Mouse (Mus musculus) natural killer cell, adult 2 months (primary cell): ENCODE data around the gene Dusp7.

Experiments
- DNase-seq, 2 experiments: peaks; one replicate each; pipeline ENCODE4 v3.0.0; 2022; ENCODE audit warnings: low spot score in 2 of 2

Dusp7 gene

DNA sequence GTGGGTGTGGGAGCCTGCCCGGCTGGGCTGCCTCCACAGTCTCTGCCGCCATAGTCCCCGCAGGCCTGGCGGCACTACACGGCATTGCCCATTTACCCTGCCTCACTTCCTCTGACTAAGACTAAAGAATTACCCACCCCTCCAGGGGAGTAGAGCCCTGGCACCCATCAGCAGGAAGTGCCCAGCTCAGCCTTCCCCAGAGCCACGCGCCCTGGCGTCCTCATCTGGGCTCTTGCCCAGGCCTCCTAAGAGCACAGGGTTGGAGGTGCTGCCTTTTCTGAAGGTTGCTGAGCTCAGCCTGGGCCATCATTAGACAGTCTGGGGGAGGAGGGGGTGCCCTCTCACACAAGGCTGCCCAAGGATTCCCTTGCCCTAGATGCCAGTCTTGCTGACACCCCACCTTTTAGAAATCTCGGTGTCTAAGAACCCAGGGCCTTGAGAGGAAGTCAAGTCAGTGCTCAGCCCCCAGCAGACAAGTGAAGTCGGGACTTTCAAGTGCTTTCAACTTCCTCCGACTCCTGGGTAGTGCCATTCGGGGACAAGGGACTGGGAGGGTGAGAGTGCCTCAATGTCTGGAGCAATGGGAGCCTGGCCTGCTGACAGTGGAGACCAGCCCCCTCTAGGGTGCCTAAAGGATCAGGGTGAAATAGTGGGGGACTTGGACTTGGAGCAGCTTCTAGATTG, 17.9 kb downstream of the Dusp7 start:
- DNase-seq, result peak; percentile 20 to 23

DNA sequence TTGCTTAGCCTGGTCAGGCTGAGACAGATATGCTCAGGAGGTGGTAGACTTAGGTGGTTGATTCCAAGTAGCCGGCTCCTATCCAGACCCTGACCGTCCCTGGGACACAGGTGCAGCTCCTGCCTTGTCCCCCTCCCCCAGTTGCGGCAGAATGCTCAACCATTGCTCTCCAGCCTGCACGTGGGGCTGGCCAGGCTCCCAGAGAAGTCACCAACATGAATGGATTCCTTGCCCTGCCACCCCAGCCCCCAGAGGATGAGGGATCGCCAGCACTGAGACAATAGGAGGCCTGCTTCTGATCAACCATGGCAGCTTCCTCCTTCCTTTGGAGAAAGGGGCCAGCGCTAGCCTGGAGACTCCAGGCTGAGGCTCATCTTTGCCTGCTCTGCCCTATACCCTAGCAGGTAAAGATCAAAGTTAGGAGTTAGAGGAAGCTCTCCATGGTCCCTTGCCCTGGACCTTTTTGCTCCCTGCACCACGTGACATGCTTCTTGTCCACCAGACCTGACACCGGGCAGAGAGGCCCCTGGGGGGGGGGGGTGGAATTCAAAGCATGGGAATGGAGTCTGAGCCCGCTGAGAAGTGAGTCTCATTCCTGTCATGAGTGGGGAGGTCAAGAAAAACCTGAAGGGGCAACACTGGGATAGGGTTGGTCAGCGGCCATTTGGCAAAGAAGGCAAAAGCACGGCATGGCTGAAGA, 24.5 kb downstream of the Dusp7 start:
- DNase-seq, result no peak

DNA sequence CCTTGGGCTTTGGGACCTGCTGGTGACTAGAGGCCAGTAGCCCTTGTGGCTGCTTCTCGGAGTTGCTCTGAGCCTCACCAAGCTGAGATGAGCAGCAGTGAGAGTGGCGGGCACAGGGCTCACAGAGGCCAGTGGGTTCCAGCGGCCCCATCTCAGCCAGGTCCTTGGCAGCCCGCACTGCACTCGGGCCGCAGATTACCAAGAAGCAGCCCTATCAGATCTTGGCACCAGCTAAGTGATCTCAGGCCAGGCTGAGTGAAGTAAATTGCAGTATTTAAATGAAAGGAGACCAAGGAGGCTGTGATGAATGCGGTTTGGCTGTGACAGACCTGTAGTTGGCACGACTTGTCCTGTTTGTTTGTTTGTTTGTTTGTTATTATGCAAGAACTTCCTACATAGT, 25.1 kb downstream of the Dusp7 start:
- no peak for DNase-seq

DNA sequence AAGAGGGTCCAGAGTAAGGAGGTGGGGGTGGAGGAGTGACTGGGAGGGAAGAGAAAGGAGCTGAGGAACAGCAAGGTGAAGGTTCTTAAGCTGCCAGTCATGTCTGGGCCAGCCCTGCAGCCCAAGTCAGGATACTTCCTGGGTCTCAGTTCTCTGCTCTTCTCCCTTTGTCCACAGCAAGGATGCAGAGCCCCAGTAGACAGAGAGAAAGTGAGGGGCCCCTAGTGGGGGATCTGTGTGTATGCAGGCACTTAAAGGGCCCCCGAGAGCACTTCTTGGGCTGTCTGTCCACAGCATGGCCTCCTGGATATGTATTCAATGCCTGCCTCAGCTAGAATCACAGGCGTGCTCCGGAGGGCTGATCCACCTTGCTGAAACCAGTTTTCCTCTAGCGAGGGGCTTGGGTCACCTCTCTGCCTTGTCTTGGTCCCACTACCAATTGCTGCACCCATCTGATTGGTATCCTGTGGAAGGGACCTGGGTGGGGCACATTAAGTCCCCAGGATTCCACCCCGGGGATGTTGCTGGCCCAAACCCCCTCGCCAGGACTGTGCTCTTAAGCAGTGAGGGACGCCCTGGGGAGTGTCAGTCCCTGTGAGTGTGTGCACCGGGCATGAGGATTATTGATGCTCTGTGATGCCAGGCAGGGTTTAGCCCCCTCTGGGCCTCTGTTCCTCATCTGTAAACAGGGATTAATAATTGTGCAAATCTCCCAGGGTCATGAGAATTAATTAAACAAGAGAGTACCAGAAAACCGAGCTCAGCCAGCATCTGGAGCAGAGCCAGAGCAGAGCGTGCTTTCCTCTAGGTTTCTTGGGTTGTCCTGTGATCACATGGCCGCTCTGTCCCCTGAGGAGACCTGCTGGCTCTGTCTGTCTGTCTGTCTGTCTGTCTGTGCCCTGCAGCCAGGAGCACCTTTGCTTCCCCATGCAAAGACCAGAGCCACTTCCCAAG, 26.5 kb downstream of the Dusp7 start:
- DNase-seq, result peak in 1 of 2 experiments; percentile 24

DNA sequence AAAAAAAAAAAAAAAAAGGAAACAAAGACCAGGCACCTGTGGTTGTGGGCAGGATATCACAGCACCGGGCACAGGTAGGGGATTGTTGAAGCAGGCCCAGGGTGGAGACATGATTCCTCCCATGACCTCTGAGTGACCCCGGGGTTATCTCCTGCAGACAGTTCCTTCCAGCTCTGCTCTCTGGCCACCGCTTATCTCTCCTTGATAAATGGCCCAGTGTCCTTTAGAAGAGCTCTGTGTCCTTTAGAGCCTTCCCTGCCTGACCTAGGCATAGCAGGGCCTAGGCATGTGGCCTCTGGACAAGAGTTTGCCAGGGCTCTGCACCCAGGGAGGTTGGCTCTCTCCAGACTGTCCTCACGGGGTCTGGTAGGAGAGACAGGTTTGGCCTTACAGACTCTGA, 29.3 kb downstream of the Dusp7 start:
- no peak for DNase-seq

DNA sequence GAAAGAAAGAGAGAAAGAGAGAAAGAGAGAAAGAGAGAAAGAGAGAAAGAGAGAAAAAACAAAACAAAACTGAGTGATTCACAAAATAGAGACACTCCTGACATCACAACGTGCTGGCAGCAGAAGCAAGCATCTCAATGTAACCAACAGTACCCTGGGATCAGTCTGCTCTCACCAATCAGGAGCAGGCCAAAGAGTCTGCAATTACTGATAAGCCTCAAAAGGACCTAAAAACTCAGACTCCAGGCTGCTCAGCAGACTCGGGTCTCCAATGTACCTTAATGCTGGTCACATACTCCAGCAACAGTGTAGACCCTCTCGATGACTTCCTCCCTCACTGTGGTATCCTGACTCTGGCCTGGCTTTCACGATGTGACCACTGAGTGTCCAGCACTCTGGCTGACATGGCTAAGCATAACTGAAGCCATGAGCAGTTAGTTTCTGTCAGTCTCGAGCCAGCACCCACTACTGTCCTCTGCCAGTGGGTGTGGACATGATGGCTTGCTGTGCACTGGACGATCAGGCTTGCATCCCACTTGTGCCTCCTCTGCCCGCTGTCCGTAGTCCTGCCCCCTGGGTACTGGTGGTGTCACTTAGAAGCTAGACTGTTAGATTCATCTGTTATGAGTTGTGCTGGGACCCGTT, 30.4 kb downstream of the Dusp7 start:
- DNase-seq, result no peak

DNA sequence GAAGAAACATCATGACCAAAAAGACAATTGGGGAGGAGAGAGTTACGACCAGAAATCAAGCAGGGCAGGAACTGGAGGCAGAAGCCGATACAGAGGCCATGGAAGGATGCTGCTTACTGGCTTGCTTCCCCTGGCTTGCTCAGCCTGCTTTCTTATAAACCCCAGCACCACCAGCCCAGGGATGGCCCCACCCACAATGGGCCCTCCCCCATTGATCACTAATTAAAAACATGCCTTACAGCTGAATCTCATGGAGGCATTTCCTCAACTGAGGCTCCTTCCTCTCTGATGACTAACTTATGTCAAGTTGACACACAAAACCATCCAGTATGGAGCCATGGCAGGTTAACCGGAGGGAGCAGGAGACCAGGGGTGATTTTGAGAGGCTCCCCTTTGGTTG, 31.4 kb downstream of the Dusp7 start:
- no peak for DNase-seq

DNA sequence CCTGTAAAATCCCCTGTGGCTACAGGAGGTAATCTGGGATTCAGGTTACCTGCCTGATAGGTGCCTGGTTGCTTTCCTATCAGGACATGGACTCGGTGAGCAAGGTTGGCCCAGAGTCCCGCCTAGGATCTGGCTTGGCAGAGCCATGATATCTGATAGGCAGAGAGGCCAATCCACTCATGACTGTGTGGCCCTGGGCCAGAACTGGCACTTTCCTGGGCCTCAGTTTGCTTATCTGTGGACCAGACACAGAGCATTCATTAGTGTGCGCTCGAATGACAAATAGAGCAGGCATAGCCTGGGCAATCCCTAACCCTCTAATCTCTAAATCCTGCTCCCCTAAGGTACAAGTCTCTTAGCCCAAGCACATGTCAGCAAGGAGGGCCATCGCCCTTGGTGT, 33.7 kb downstream of the Dusp7 start:
- DNase-seq, result no peak

DNA sequence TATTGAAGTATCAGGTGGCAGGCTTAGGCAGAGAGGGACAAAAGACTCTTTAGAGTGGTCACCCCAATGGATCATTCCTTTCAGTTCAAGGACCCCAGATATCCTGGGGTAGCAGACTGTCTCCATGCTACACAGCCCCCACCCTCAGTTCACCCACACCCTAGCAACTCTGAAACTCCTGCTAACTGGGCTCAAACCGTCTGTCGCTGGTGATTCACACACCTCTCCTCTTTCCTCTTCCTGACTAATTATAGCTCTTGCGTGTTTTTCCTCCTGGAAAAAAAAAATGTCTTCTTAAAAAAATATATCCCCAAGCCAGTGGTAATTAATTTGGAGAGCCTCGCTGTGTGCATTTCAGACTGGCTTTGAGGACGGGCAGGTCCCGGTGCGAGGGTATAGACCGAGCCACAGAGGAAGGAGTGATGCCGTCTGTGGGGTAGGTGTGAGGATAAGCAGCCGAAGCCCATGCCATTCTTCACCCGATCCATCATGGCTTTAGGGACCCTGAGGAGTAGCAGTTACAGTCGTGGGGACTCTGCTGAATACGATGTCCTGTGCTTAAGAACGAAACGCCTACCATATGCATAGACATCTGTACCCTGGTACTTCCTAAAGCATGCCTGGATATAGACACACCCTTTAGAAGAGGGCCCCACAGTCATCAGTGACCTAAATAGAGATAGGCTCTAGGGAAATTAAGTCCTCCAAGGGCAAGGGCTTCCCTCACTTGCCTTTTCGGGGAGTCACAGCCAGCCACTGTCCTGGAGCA, 34.4 kb downstream of the Dusp7 start:
- no peak for DNase-seq

DNA sequence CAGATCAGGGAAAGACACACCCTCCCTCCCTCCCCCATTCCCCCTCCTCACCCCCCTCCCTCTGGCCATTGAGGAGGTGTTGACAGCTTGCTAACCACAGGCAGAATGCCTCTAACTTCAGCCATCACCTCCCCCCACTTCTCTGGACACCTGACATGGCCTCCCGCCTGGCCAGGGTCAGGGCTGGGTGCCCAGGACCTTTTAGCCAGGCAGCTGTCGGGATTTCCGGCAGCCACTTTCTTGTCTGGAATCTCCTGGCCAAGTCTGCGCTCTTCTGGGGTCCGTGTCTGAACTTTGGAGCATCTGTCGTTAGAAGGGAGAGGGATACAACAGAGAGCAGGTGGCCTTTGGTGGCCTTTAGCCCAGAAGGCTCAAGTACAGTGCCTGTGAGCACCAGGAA, 36.8 kb downstream of the Dusp7 start:
- no peak for DNase-seq

DNA sequence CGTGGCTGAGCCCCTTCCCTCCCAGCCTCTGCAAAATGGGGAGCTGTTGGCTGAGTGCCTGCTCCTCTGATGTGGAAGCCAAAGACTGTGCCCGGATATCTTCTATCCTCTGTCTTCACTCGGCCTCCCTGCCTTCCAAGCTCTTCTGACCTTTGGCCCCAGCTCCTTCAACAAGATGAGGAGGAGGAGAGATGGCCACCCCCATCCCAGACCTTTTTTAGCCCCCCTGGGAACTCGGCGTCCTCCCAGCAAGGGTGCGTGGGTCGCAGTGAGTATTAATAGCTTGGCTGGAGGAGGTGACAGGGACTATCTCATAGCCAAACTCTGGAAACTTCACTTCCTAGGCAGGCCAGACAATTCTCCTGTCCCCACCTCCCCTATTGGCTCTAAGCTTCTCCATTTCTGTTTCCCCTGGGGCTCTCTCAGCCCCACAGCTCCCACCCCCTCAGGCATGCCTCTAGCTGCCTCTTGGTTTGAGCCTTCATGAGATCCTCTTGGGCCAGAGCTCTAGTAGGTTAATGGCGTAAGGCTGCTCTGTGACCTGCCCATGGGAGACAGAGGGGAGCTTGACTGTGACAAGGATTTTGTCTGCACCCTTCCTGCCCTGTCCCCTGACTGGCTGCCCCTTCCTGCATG, 38.1 kb downstream of the Dusp7 start:
- no peak for DNase-seq

DNA sequence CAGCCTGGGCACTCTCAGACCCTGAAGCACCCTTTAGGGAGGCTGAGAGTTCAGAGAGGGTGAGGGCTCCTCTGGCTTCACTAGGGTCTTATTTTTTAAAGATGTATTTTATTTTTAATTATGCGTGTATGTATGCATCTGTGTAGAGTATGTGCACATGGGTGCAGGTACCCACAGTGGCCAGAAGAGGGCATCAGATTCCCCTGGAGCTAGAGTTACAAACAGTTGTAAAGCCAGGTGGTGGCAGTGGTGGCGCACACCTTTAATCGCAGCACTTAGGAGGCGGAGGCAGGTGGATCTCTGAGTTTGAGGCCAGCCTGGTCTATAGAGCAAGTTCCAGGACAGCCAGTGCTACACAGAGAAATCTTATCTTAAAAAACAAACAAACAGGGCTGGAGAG, 40.7 kb downstream of the Dusp7 start:
- no peak for DNase-seq

DNA sequence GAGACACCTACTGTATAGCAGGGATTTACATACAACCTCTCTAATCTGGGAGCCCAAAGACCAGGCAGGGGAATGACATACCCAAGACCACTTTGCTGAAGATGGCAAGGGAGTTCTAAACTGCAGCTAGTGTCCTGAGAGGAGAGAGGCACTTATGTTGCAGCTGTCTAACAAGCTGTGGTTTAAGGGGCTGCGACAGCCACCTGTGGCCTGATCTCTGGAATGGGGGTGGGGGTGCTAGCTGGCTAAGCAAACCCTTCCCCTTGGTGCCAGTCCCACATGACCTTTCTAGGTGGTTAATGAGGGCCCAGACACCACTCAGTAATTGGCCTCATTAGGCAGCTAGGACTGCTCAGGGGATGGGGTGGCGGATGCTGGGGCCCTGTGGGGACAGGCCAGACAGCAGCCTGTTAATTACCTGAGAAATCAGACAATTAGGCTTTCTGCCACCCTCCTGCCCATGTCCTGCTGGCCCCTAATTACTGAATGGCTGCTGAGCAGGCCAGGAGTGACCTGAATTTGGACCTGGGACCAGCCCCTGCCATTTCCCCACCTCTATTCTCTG, 41.7 kb downstream of the Dusp7 start:
- no peak for DNase-seq

DNA sequence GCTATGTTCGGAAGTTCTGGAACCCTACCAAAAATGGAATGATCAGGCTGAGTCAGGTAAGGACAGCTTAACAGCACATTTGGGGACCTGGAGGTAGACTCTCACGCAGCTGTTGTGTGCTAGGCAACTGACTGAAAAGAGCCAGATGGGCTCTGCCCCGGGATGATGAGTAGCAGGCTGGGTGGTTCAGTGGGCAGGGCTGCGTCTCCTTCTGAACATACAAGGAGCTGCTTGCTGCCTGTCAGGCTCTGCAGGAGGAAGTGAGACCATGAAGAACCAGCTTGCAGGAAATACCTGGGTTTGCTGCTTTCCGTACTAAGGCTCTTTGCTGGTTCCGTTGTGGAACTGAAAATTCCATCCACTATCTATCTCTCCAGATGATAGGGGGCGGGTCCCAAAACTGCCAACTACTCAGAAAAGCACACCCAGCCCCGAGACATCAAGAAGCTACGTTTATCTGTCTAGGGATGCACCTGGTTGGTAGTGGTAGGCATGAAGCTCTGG, 42.7 kb downstream of the Dusp7 start:
- DNase-seq, result peak in 1 of 2 experiments; percentile 23

DNA sequence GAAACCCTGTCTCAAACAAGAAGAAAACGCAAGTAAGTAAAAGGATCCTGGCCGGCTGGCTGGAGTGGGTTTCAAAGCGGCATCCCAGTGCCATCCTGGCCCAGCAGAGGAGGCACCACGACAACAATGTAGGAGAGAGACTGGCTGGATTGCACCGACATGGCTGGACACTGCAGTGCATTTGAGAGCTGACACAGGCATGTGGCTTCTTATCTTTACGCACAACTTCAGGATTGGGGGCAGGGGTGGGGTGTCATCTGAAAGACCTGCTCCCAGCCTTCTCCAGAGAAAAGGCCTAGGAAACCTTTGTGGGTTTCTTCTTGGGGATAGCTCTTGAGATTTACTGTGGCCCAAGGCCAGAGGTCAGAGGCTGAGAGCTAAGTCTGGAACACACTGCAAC, 43.3 kb downstream of the Dusp7 start:
- no peak for DNase-seq

DNA sequence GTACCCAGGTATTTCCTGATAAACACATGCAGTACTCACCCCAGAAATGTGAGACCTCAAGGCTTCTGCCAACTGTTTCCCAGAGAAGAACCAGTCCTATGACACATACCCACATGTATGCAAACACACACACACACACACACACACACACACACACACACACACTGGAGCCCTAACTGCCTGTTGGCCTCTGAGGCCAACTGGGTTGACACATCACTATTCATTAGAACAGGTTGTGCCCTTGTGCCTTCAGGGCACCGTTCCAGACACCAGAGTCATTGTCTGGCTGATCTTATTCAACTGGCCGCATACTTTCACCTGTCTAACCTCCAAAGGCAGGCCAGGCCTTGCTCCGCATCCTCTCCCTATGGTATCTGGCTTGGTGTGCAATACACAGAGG, 43.8 kb downstream of the Dusp7 start:
- no peak for DNase-seq

DNA sequence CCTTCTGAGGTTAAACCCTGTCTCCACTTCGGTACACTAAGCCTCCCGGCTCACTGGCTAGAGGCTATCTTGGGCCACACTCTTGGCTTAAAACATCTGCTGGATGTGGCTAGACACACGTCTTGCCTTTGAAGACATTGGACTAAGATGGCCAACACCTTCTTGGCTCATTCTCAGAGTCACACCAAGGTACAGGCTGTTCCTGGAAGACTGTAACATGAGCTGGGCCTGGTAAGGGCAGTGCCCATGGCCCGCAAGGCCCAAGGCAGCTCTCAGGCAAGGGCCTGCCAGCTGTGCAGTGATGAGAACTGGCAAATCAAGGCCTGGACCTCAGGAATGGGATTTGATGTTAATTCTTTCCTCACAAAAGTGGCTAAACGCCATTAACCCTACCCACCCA, 45.2 kb downstream of the Dusp7 start:
- no peak for DNase-seq

DNA sequence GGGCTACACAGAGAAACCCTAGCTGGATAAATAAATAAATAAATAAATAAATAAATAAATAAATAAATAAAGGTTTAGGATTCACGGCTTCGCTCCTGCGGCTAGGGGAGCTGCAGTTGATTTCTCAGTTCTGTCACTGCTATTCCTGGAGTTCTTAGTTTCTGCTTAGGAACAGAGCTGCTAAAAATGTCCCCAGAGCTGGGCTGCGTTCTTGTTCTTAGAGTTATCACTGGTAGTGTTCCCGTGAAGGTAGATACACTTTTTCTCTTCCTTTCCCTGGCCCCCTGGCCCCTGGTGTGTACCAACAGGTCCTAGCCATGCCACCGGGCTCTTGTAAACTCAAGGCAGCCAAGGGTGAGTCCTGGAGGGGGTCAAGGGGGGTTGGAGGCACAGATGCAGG, 48.4 kb downstream of the Dusp7 start:
- DNase-seq, result no peak

DNA sequence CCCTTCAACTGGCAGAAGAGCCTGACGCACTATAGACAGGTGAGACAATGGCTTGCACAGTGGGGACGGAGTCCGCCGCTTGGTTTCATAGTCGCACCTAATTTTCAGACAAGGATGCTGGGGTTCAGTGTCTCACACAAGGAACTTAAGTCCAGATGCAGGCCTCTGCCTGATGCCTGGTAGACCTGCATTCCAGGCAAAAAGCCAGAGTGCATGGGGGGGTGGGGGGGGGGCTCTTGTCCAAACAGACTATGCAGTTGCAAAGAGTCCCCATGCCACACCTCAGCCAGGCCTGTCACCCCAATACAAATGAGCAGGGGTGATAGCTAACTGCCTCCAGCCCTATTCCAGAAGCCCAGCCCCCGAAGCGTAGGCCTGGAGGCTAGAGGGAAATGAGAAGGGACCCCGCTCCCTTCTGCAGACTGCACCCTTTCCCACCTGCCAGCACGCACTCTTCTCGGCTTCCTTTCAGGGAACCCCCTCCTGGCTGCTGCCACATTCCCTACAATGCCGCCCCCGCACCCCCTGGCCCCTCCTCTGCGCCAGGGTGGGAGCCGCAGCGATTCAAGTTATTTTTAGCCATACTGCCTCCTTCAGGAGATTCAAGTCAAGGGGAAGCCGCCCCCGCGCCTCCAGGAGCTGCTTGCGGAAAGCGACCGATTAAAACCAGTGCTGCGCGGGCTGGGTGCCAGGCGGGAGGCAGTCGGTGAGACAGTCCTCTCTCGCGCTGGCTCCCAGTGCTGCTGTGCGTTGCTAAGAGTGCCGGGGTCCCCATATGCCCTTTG, 49.6 kb downstream of the Dusp7 start:
- no peak for DNase-seq
